Mouse (Mus musculus): ENCODE results near the gene Slc6a13. TPM values are rescaled to one million over a fixed set of nuclear protein-coding genes. Genes with fewer than 3 reads are reported as not detected.

Slc6a13 gene
- total and polyA plus RNA-seq, 3 experiments, result 1.0 to 1.5 TPM; not detected in 1

DNA sequence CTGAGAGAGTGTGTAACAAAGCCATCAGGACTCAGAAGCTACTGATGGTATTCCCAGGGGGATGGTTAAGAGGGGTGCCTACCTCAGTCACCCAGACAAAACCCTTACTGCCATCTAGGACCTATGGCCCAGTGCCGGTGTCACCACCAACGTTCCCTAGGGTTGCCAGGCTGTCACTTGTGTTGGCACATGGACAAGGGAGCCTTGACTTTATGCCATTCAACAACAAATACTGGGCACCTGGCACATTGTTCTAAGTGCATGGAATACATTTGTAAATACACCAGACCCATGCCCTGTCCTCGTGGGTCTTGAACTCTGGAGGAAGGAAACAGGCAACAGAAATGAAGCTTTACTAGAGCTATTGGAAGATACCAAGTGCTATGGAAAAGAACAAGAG is 5.5 kb downstream of the Slc6a13 start:
- no peak overlapping the region for H3K9ac ChIP-seq (ENCODE audit: control insufficient read depth, low read depth, low read length, poor library complexity, severe bottlenecking)
- DNase-seq (ENCODE audit: low read depth, low spot score), result no peak
- H3K9me3 ChIP-seq (replicated peaks; ENCODE audit: insufficient read depth, low read length), result no peaks in the 10 kb centered on the region
- no peak for TF ChIP-seq MEF2A (IDR thresholded peaks at IDR 0.05; ENCODE audit: extremely low read depth, insufficient replicate concordance, low read depth, low read length, poor library complexity, severe bottlenecking)
- no peak for TF ChIP-seq POLR2AphosphoS5 (IDR thresholded peaks at IDR 0.05; ENCODE audit: borderline replicate concordance, low read depth, low read length)
- no peak for TF ChIP-seq HCFC1 (IDR thresholded peaks at IDR 0.05; ENCODE audit: low read depth, low read length)
- no peak for TF ChIP-seq KAT2A (conservative IDR thresholded peaks at IDR 0.05; ENCODE audit: low read depth, low read length)
- TF ChIP-seq MXI1 (IDR thresholded peaks at IDR 0.05; ENCODE audit: low read depth, low read length), result no peak
- no peak for TF ChIP-seq MAFK (IDR thresholded peaks at IDR 0.05; ENCODE audit: borderline replicate concordance, low read depth, low read length)
- TF ChIP-seq ETS1 (IDR thresholded peaks at IDR 0.05; ENCODE audit: low read depth, low read length), result no peak
- TF ChIP-seq RCOR1 (IDR thresholded peaks at IDR 0.05; ENCODE audit: low read depth, low read length), result no peak
- TF ChIP-seq E2F4 (IDR thresholded peaks at IDR 0.05; ENCODE audit: borderline replicate concordance, low read depth, low read length), result no peak
- TF ChIP-seq ZMIZ1 (IDR thresholded peaks at IDR 0.05; ENCODE audit: low read depth, low read length), result no peak
- no peak for TF ChIP-seq USF2 (IDR thresholded peaks at IDR 0.05; ENCODE audit: borderline replicate concordance in 1 of 2, insufficient read depth in 1 of 2, low read depth in 1 of 2, low read length in 2 of 2)
- TF ChIP-seq TCF12 (IDR thresholded peaks at IDR 0.05; ENCODE audit: low read depth, low read length), result no peak
- no peak for TF ChIP-seq MAZ (IDR thresholded peaks at IDR 0.05; ENCODE audit: low read depth, low read length)
- no peak for TF ChIP-seq CHD2 (IDR thresholded peaks at IDR 0.05; ENCODE audit: low read length)
- TF ChIP-seq NELFE (IDR thresholded peaks at IDR 0.05; ENCODE audit: low read depth, low read length), result no peak
- TF ChIP-seq RAD21 (IDR thresholded peaks at IDR 0.05; ENCODE audit: low read depth, low read length), result no peak
- no peak for TF ChIP-seq NRF1 (IDR thresholded peaks at IDR 0.05; ENCODE audit: insufficient read depth, low read depth, low read length, poor library complexity, severe bottlenecking)
- TF ChIP-seq TAL1 (IDR thresholded peaks at IDR 0.05; ENCODE audit: low read length), result no peak
- TF ChIP-seq MYB (IDR thresholded peaks at IDR 0.05; ENCODE audit: low read depth, low read length), result no peak
- no peaks in the 10 kb centered on the region for H3K79me2 ChIP-seq (ENCODE audit: control insufficient read depth, insufficient read depth, low read length, poor library complexity)
- H3K4me1 ChIP-seq (ENCODE audit: control insufficient read depth in 1 of 2, insufficient read depth in 2 of 2, low read length in 2 of 2), result no peaks in the 10 kb centered on the region
- no peak overlapping the region for H3K4me3 ChIP-seq (ENCODE audit: control insufficient read depth in 1 of 2, insufficient read depth in 1 of 2, low read depth in 2 of 2, low read length in 2 of 2)
- H3K27ac ChIP-seq (ENCODE audit: control insufficient read depth, low read depth, low read length), result no peak overlapping the region
- peaks cover 0 to 2% of the 10 kb centered on the region in 2 experiments; a peak in 2 of 4 replicates for H3K27me3 ChIP-seq (ENCODE audit: control insufficient read depth in 1 of 2, insufficient read depth in 2 of 2, low read length in 2 of 2)
- H3K36me3 ChIP-seq (ENCODE audit: control insufficient read depth in 1 of 2, insufficient read depth in 2 of 2, low read length in 2 of 2), result no peaks in the 10 kb centered on the region

DNA sequence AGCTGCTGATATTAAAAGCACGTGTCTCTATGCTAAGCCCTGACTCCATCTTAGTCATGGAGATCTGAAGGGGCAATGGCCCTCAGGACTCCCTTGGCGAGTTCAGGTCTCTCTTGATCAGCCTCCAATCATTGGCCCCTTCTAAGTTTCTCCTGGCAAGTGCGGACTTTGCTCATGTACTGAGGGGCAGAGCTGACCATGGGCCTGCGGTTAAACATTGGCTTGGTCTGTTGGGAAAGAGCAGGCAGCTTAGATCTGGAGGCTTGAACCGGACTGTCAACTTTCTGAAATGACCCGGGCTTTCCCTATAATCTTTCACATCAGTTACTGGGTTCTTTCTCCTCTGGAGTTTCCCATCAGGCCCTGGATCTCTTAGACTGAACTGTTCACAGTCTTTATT is 11.0 kb downstream of the Slc6a13 start:
- no peak overlapping the region for H3K27ac ChIP-seq (ENCODE audit: control insufficient read depth, low read depth, low read length)
- no peak overlapping the region for H3K9ac ChIP-seq (ENCODE audit: control insufficient read depth, low read depth, low read length, poor library complexity, severe bottlenecking)
- H3K36me3 ChIP-seq (ENCODE audit: control insufficient read depth in 1 of 2, insufficient read depth in 2 of 2, low read length in 2 of 2), result no peaks in the 10 kb centered on the region
- H3K27me3 ChIP-seq (ENCODE audit: control insufficient read depth in 1 of 2, insufficient read depth in 2 of 2, low read length in 2 of 2), result peaks cover 4 to 6% of the 10 kb centered on the region in 2 experiments
- no peaks in the 10 kb centered on the region for H3K9me3 ChIP-seq (replicated peaks; ENCODE audit: insufficient read depth, low read length)
- no peak overlapping the region for H3K4me3 ChIP-seq (ENCODE audit: control insufficient read depth in 1 of 2, insufficient read depth in 1 of 2, low read depth in 2 of 2, low read length in 2 of 2)
- no peak for TF ChIP-seq ZC3H11A (IDR thresholded peaks at IDR 0.05; ENCODE audit: low read depth, low read length)
- TF ChIP-seq SMC3 (IDR thresholded peaks at IDR 0.05; ENCODE audit: low read depth, low read length), result no peak
- no peak for TF ChIP-seq KAT2A (conservative IDR thresholded peaks at IDR 0.05; ENCODE audit: low read depth, low read length)
- TF ChIP-seq NRF1 (IDR thresholded peaks at IDR 0.05; ENCODE audit: insufficient read depth, low read depth, low read length, poor library complexity, severe bottlenecking), result no peak
- no peak for TF ChIP-seq UBTF (IDR thresholded peaks at IDR 0.05; ENCODE audit: borderline replicate concordance, insufficient read depth, low read depth, low read length)
- no peak for TF ChIP-seq NELFE (IDR thresholded peaks at IDR 0.05; ENCODE audit: low read depth, low read length)
- no peak for TF ChIP-seq BHLHE40 (IDR thresholded peaks at IDR 0.05; ENCODE audit: borderline replicate concordance, low read depth, low read length)
- no peak for TF ChIP-seq POLR2AphosphoS2 (IDR thresholded peaks at IDR 0.05; ENCODE audit: low read length)
- no peak for TF ChIP-seq POLR2AphosphoS5 (IDR thresholded peaks at IDR 0.05; ENCODE audit: borderline replicate concordance, low read depth, low read length)
- no peak for TF ChIP-seq CHD2 (IDR thresholded peaks at IDR 0.05; ENCODE audit: low read length)
- no peak for TF ChIP-seq ETS1 (IDR thresholded peaks at IDR 0.05; ENCODE audit: low read depth, low read length)
- TF ChIP-seq TBP (IDR thresholded peaks at IDR 0.05; ENCODE audit: low read depth, low read length), result no peak
- TF ChIP-seq ZMIZ1 (IDR thresholded peaks at IDR 0.05; ENCODE audit: low read depth, low read length), result no peak
- no peak for TF ChIP-seq MEF2A (IDR thresholded peaks at IDR 0.05; ENCODE audit: extremely low read depth, insufficient replicate concordance, low read depth, low read length, poor library complexity, severe bottlenecking)
- TF ChIP-seq ZNF384 (IDR thresholded peaks at IDR 0.05; ENCODE audit: low read depth, low read length), result no peak
- no peak for TF ChIP-seq USF1 (IDR thresholded peaks at IDR 0.05; ENCODE audit: low read depth, low read length)
- TF ChIP-seq HCFC1 (IDR thresholded peaks at IDR 0.05; ENCODE audit: low read depth, low read length), result no peak
- no peak for TF ChIP-seq CTCF (IDR thresholded peaks at IDR 0.05 in 2 of 3, conservative IDR thresholded peaks at IDR 0.05 in 1 of 3; ENCODE audit: control insufficient read depth in 1 of 3, insufficient read depth in 1 of 3, low read depth in 2 of 3, low read length in 3 of 3, poor library complexity in 1 of 3, severe bottlenecking in 1 of 3)
- no peak for TF ChIP-seq MAFK (IDR thresholded peaks at IDR 0.05; ENCODE audit: borderline replicate concordance, low read depth, low read length)
- TF ChIP-seq MYB (IDR thresholded peaks at IDR 0.05; ENCODE audit: low read depth, low read length), result no peak
- no peaks in the 10 kb centered on the region for H3K4me1 ChIP-seq (ENCODE audit: control insufficient read depth in 1 of 2, insufficient read depth in 2 of 2, low read length in 2 of 2)
- H3K79me2 ChIP-seq (ENCODE audit: control insufficient read depth, insufficient read depth, low read length, poor library complexity), result no peaks in the 10 kb centered on the region
- no peak for DNase-seq (ENCODE audit: low read depth, low spot score)

Data from MEL (cell line).